Mouse (Mus musculus) midbrain, embryonic 14.5 days (tissue): ENCODE results near the gene Gm6020. TPM values are rescaled to one million over a fixed set of nuclear protein-coding genes. Genes with fewer than 3 reads are reported as not detected.
"Not testable (repeated sequence)": the region's sequence is repeated elsewhere in the genome, so short reads cannot be mapped to it uniquely, and the experiment has no call there.

Source experiments
- ATAC-seq: fragments of 200-750 bp; cut with Nextera tagmentation; 2 replicates; pipeline ENCODE4 v1.8.0; 2017; ENCODE audit warnings: moderate number of reproducible peaks, moderate library complexity; ENCODE audit not compliant: low FRiP score, low TSS enrichment
- DNase-seq: peaks from one replicate; pipeline ENCODE4 v3.0.0-alpha.2; 2015
- H3K27ac ChIP-seq: fragments of 300-500 bp; sonication (generic); replicated peaks from 2 replicates; pipeline ENCODE4 v1.5.1; 2014; ENCODE audit warnings: mild to moderate bottlenecking, low read depth, low read length, moderate library complexity
- H3K27me3 ChIP-seq: fragments of 300-500 bp; sonication (generic); 2 replicates; pipeline ENCODE4 v1.6.1; 2014; ENCODE audit warnings: low read length, control low read depth, mixed read lengths; ENCODE audit not compliant: control insufficient read depth, insufficient read depth
- H3K36me3 ChIP-seq: fragments of 300-500 bp; sonication (generic); 2 replicates; pipeline ENCODE4 v1.6.1; 2014; ENCODE audit warnings: low read length, control low read depth; ENCODE audit not compliant: control insufficient read depth, insufficient read depth
- H3K4me1 ChIP-seq: fragments of 300-500 bp; sonication (generic); 2 replicates; pipeline ENCODE4 v1.6.1; 2014; ENCODE audit warnings: mild to moderate bottlenecking, antibody characterized with exemption, low read length, control low read depth; ENCODE audit not compliant: control insufficient read depth, insufficient read depth
- H3K4me2 ChIP-seq: fragments of 300-500 bp; sonication (generic); 2 replicates; pipeline ENCODE4 v1.6.1; 2014; ENCODE audit warnings: mild to moderate bottlenecking, low read length, moderate library complexity
- H3K4me3 ChIP-seq: fragments of 300-500 bp; sonication (generic); replicated peaks from 2 replicates; pipeline ENCODE4 v1.5.1; 2014; ENCODE audit warnings: low read depth, low read length
- H3K9ac ChIP-seq: fragments of 300-500 bp; sonication (generic); replicated peaks from 2 replicates; pipeline ENCODE4 v1.6.1; 2014; ENCODE audit warnings: mild to moderate bottlenecking, low read length, moderate library complexity
- H3K9me3 ChIP-seq: fragments of 300-500 bp; sonication (generic); 2 replicates; pipeline ENCODE4 v1.6.1; 2016; ENCODE audit warnings: low read length, control low read depth, mixed read lengths; ENCODE audit not compliant: control insufficient read depth
- WGBS: fragments of 180-500 bp; shearing (Covaris S2); extraction: QIAGEN DNeasy Blood & Tissue Kit; methylation state at CpG from one replicate; pipeline ENCODE4 v1.1.7; 2014; 5-methylcytosine and 5-hydroxymethylcytosine counted together
- polyA plus RNA-seq: library from polyadenylated mRNA; unstranded; fragments of >200 nt; fragmentation: Nextera tagmentation; extraction: Ambion mirVana; gene quantifications from 2 replicates; pipeline ENCODE4 v1.2.1, GENCODE M21; 2014

The Gm6020 gene
- polyA plus RNA-seq, result not detected in 2 replicates

DNA sequence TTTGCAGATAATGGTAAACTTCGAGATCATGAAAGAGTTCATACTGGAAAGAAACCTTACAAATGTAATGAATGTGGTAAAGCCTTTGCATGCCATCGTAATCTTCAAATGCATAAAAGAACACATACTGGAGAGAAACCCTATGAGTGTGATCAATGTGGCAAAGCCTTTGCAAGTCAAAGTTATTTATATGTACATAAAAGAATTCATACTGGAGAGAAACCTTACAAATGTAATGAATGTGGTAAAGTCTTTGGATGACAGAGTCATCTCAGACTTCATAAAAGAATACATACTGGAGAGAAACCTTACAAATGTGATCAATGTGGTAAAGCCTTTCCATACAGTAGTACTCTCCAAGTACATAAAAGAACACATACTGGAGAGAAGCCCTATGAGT, at the start of gene Gm6020:
Gm6020 (plus strand) TSS at position 301 of the 400 bp plus-strand sequence.
- H3K9me3 ChIP-seq, DNase-seq, H3K36me3 ChIP-seq, H3K9ac ChIP-seq, H3K4me2 ChIP-seq, H3K4me1 ChIP-seq, H3K4me3 ChIP-seq, ATAC-seq, H3K27me3 ChIP-seq, H3K27ac ChIP-seq: not testable (repeated sequence)
- 83% methylated on average over 2 of the region's 2 CpGs for WGBS

GRCm38 (mm10) chr19:61138655-61139054, 45.0 kb upstream of the Gm6020 start:
- no peaks in the 10 kb centered on the region for H3K27me3 ChIP-seq
- H3K36me3 ChIP-seq, result peaks cover 5% of the 10 kb centered on the region; the same call in 1 of the 2 replicates
- H3K27ac ChIP-seq, result no peak overlapping the region
- ATAC-seq, result no peak
- H3K4me1 ChIP-seq, result peaks cover 12% of the 10 kb centered on the region
- H3K4me3 ChIP-seq, result no peak overlapping the region
- H3K9me3 ChIP-seq, result no peaks in the 10 kb centered on the region
- no peak for DNase-seq
- H3K9ac ChIP-seq, result no peak overlapping the region
- no peak overlapping the region for H3K4me2 ChIP-seq

- peak within 1 kb of the TSS; percentile 58 for H3K4me2 ChIP-seq
- H3K4me3 ChIP-seq, result peak within 1 kb of the TSS; percentile 47
- no peaks in the 10 kb centered on the region for H3K9me3 ChIP-seq
- no peaks in the 10 kb centered on the region for H3K36me3 ChIP-seq
- 1% methylated on average over 18 of the region's 18 CpGs for WGBS
- peak; percentile 99 for ATAC-seq
- H3K27ac ChIP-seq, result peak within 1 kb of the TSS; percentile 52; the same call in 1 of the 2 replicates
- DNase-seq, result peak; percentile 91
- H3K27me3 ChIP-seq, result no peaks in the 10 kb centered on the region
- H3K4me1 ChIP-seq, result peaks cover 12% of the 10 kb centered on the region
- peak within 1 kb of the TSS; percentile 53 for H3K9ac ChIP-seq
Measured at GRCm38 (mm10) chr19:61140342-61141206, 43.1 kb upstream of the Gm6020 start, which contains the start of gene Zfp950. Zfp950 (minus strand) TSS chr19:61140840.

DNA sequence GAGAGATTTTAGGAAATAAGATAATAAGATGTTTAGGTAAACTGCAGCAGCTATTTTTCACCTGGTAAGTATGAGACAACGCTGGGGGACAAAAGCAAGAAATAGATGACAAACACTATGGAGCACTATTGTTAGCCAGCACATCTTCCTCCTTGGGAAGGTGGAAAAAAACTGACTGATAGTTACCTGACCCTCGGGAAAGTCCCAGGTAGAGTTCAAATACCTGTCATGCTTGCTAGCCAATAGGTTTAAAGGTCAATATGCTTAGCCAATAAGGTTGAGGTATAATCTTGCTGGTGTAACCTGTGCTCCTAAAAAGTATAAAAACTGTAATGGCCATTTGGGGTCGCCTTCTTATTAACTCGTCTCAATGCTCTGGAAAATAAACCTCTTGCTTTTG, 42.4 kb upstream of the Gm6020 start:
- Histone ChIP-seq H3K9ac (peak overlapping the region; percentile 53; the same call in 1 of the 2 replicates), H3K27ac (no peak overlapping the region), H3K4me3 (peak overlapping the region; percentile 47), H3K4me2 (peak overlapping the region; percentile 58), H3K4me1 (peaks cover 12% of the 10 kb centered on the region), H3K9me3 (no peaks in the 10 kb centered on the region), H3K27me3 (no peaks in the 10 kb centered on the region), H3K36me3 (no peaks in the 10 kb centered on the region)
- WGBS, result 26% methylated on average over 4 of the region's 4 CpGs
- DNase-seq, result no peak
- no peak for ATAC-seq

- Histone ChIP-seq H3K9me3 (no peaks in the 10 kb centered on the region), H3K4me1 (peaks cover 8% of the 10 kb centered on the region; the same call in 1 of the 2 replicates), H3K27ac (no peak overlapping the region), H3K27me3 (no peaks in the 10 kb centered on the region), H3K36me3 (no peaks in the 10 kb centered on the region), H3K4me3 (peak overlapping the region; percentile 36), H3K9ac (peak overlapping the region; percentile 37; the same call in 1 of the 2 replicates), H3K4me2 (peak overlapping the region; percentile 69)
- DNase-seq (peak; percentile 27), ATAC-seq (0 out of 2 replicates have a peak, but pooled peaks have one; percentile 17)
- 8% methylated on average over 8 of the region's 8 CpGs for WGBS
Measured at GRCm38 (mm10) chr19:61151372-61151700, 32.4 kb upstream of the Gm6020 start.

- H3K4me3 ChIP-seq, result peak overlapping the region; percentile 36
- no peaks in the 10 kb centered on the region for H3K27me3 ChIP-seq
- H3K4me2 ChIP-seq, result peak overlapping the region; percentile 69
- no peak overlapping the region for H3K27ac ChIP-seq
- ATAC-seq (peak; percentile 37; the same call in 1 of the 2 replicates), DNase-seq (peak; percentile 45)
- H3K4me1 ChIP-seq, result peaks cover 8% of the 10 kb centered on the region; the same call in 1 of the 2 replicates
- H3K36me3 ChIP-seq, result no peaks in the 10 kb centered on the region
- H3K9ac ChIP-seq, result peak overlapping the region; percentile 37
- WGBS, result 6% methylated on average over 27 of the region's 27 CpGs
- no peaks in the 10 kb centered on the region for H3K9me3 ChIP-seq
Measured at GRCm38 (mm10) chr19:61151701-61152420, 31.8 kb upstream of the Gm6020 start.

DNA sequence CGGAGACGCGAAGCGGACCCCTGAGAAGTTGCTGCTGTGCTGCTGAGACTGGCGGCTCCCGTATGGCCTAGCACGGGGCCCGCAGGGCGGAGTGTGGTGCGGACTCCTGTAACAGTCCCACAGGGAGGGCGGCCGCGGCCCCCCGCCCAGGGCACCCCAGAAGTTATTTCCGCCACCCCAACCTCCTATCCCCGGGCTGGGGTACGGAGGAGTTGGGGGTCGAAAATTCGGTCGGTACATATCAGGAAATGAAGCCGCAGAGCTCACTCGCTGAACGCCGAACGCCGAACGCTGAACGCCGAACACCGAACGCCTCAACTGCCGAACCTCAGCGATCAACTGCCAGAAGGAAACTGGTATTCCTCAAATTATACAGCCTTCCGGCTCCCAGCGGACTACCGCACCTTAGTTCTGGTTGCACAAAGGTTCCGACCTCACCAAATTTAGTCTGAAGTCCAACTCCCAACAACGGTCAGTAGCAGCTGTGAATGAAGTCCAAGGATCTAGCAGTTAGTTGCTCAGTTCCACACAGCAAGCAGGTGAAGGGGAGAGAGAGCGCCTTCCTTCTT, 7.8 kb upstream of the Gm6020 start, which contains the start of gene Gm7102:
Gm7102 (minus strand) TSS at position 554 of the 569 bp plus-strand sequence.
- Histone ChIP-seq H3K4me2 (peak within 1 kb of the TSS; percentile 40), H3K4me3 (peak within 1 kb of the TSS; percentile 18; the same call in 1 of the 2 replicates), H3K36me3 (no peaks in the 10 kb centered on the region), H3K9me3 (no peaks in the 10 kb centered on the region), H3K9ac (no peak within 1 kb of the TSS), H3K27me3 (no peaks in the 10 kb centered on the region), H3K27ac (no peak within 1 kb of the TSS), H3K4me1 (no peaks in the 10 kb centered on the region)
- ATAC-seq, result no peak
- 30% methylated on average over 39 of the region's 39 CpGs for WGBS
- no peak for DNase-seq

DNA sequence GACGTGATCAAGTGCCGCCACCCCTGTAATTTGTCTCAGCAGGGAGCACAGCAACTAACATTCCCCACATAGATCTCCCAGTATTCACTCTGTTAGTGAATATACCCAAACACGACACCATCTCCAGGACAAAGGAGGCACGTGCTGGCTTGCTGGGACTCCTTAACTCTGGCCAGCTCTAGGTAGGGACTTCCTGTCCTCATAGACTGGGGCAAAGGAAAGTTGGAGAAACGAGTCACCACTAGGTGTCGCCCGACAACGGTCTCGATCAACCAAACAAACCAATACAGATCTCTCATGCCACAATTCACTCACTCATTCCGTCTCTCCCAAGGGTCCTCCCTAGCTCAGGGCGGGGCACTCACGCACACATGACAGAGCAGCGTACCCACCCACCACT, 15.6 kb downstream of the Gm6020 start:
- H3K9ac ChIP-seq, result no peak overlapping the region
- H3K27me3 ChIP-seq, result no peaks in the 10 kb centered on the region
- H3K4me3 ChIP-seq, result no peak overlapping the region
- no peak overlapping the region for H3K27ac ChIP-seq
- DNase-seq (peak; percentile 91), ATAC-seq (no peak)
- H3K4me1 ChIP-seq, result no peaks in the 10 kb centered on the region
- H3K36me3 ChIP-seq, result no peaks in the 10 kb centered on the region
- WGBS, result 17% methylated on average over 13 of the region's 13 CpGs
- H3K4me2 ChIP-seq, result no peak overlapping the region
- no peaks in the 10 kb centered on the region for H3K9me3 ChIP-seq
